30 mouse cellular contexts compared by ENCODE assay signal in the genomic region with DNA sequence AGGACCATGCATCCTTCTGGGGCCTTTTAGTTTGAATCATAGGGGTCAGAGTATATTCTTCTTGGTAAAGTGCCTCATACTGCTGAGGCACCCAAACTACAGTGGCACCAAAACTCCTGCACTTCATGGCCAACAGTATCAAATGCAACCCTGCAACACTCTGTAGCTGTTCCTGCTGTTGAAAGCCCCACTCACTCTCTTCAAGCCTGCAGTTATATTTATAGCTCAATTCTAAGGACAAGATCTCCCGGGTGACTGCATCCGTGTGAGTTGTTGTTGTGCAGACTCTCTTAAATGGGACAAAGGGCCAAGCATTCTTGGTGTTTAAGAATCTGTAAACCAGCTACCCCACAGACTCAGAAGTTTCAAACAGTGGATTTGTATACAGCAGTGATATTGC. TPM values are rescaled to one million over a fixed set of nuclear protein-coding genes. Genes with fewer than 3 reads are reported as not detected.
DNase-seq lines count a peak whose midpoint lies in the region; ATAC-seq lines count a peak whose summit lies in the region.
"Had no signal": no experiment of that assay in that cellular context is flagged by ENCODE, and none has a peak within 500 bp of the region (broad histone marks: within the 10 kb centered on the region; RNA-seq: fewer than 3 reads in every experiment).

No protein-coding gene starts in this region.

- H3K9me3 ChIP-seq in heart, embryonic 12.5 days (replicated peaks): no peaks in the 10 kb centered on the region
- no peaks in the 10 kb centered on the region for H3K9me3 ChIP-seq in heart, embryonic 15.5 days (replicated peaks)
- H3K9me3 ChIP-seq: forebrain, embryonic 10.5 days; forebrain, embryonic 13.5 days; hindbrain, embryonic 10.5 days; hindbrain, embryonic 13.5 days; intestine, embryonic 15.5 days had no signal

- H3K27ac ChIP-seq in heart, embryonic 12.5 days (ENCODE audit: poor library complexity, severe bottlenecking): peak overlapping the region; percentile 48; the same call in 1 of the 2 replicates
- H3K27ac ChIP-seq in heart, embryonic 15.5 days: peak overlapping the region; percentile 60
- H3K27ac ChIP-seq: forebrain, embryonic 10.5 days; forebrain, embryonic 13.5 days; hindbrain, embryonic 10.5 days; hindbrain, embryonic 13.5 days; intestine, embryonic 15.5 days had no signal

- intact Hi-C loops in heart, postnatal 14 days (cut with DNase I): no loop called here
- intact Hi-C loops in heart, postnatal 36 days (cut with DNase I): no loop called here
- intact Hi-C loops in heart, postnatal 10 days (cut with DNase I): no loop called here

- no peaks in the 10 kb centered on the region for H3K36me3 ChIP-seq in heart, embryonic 12.5 days
- H3K36me3 ChIP-seq in heart, embryonic 15.5 days: no peaks in the 10 kb centered on the region
- H3K36me3 ChIP-seq: forebrain, embryonic 10.5 days; hindbrain, embryonic 10.5 days; hindbrain, embryonic 13.5 days; intestine, embryonic 15.5 days had no signal

- H3K4me3 ChIP-seq in heart, embryonic 12.5 days: no peak overlapping the region
- H3K4me3 ChIP-seq in heart, embryonic 15.5 days: no peak overlapping the region
- H3K4me3 ChIP-seq: forebrain, embryonic 10.5 days; forebrain, embryonic 13.5 days; hindbrain, embryonic 10.5 days; hindbrain, embryonic 13.5 days; intestine, embryonic 15.5 days had no signal

- H3K4me2 ChIP-seq in heart, embryonic 12.5 days: 0 out of 2 replicates have a peak overlapping the region, but pooled peaks have one; percentile 32
- peak overlapping the region; percentile 46 for H3K4me2 ChIP-seq in heart, embryonic 15.5 days
- H3K4me2 ChIP-seq: forebrain, embryonic 13.5 days; hindbrain, embryonic 13.5 days; intestine, embryonic 15.5 days had no signal

- 48% methylated on average over 2 of the region's 2 CpGs for WGBS in heart, embryonic 12.5 days
- WGBS in heart, embryonic 15.5 days: 35% methylated on average over 2 of the region's 2 CpGs

- ATAC-seq in heart, embryonic 12.5 days (ENCODE audit: insufficient number of reproducible peaks, low FRiP score): 0 out of 2 replicates have a peak, but pooled peaks have one; percentile 29
- peak; percentile 76; the same call in 1 of the 2 replicates for ATAC-seq in heart, embryonic 15.5 days (replicated peaks; ENCODE audit: insufficient number of reproducible peaks, insufficient read depth, low FRiP score, low read depth)
- ATAC-seq: activated CD4-positive, CD25-positive, alpha-beta regulatory T cell, adult 4 months; forebrain, embryonic 13.5 days; forebrain, embryonic 16.5 days; hindbrain, embryonic 16.5 days; intestine, embryonic 15.5 days had no signal

- no peaks in the 10 kb centered on the region for H3K27me3 ChIP-seq in heart, embryonic 12.5 days (replicated peaks)
- H3K27me3 ChIP-seq in heart, embryonic 15.5 days: no peaks in the 10 kb centered on the region
- H3K27me3 ChIP-seq: forebrain, embryonic 13.5 days; hindbrain, embryonic 13.5 days; intestine, embryonic 15.5 days had no signal

- peaks cover 22% of the 10 kb centered on the region for H3K4me1 ChIP-seq in heart, embryonic 12.5 days (replicated peaks)
- H3K4me1 ChIP-seq in heart, embryonic 15.5 days (replicated peaks): peaks cover 9% of the 10 kb centered on the region
- H3K4me1 ChIP-seq: forebrain, embryonic 10.5 days; forebrain, embryonic 13.5 days; hindbrain, embryonic 10.5 days; hindbrain, embryonic 13.5 days; intestine, embryonic 15.5 days had no signal

- H3K9ac ChIP-seq in heart, embryonic 12.5 days: no peak overlapping the region
- no peak overlapping the region for H3K9ac ChIP-seq in heart, embryonic 15.5 days
- H3K9ac ChIP-seq: forebrain, embryonic 13.5 days; hindbrain, embryonic 13.5 days; intestine, embryonic 15.5 days had no signal

- peak; percentile 87 for DNase-seq in heart, adult 11 months
- DNase-seq in heart, postnatal 14 days: no peak
- no peak for DNase-seq in heart, postnatal 36 days
- DNase-seq in heart, adult 8-10 months (ENCODE audit: low spot score): no peak
- peak; percentile 12 to 19 for DNase-seq in heart, postnatal 10 days
- no peak for DNase-seq in urinary bladder, postnatal 36 days (ENCODE audit: low spot score in 2 of 2)
- DNase-seq: adrenal gland, adult 8-10 months; adrenal gland, postnatal 36 days; cerebellum, adult 18-20 months; cerebellum, adult 9-10 months; cerebellum, postnatal 14 days; gastrocnemius, postnatal 10 days; gastrocnemius, postnatal 36 days; kidney, adult 11 months; kidney, adult 8-10 months had no signal

RNA-seq across cellular contexts. Expression of a gene that starts 23.9 kb away (rescaled TPM):
- total RNA-seq in heart, postnatal 14 days (2021): not detected
- polyA plus RNA-seq in heart, embryonic 12.5 days (2016; fragmentation: Nextera tagmentation; extraction: Ambion mirVana): not detected in 2 replicates
- total RNA-seq in heart, postnatal 36 days (2021): not detected
- not detected in 2 replicates for polyA plus RNA-seq in heart, embryonic 15.5 days (2015; fragmentation: Nextera tagmentation; extraction: Ambion mirVana)
- not detected for total RNA-seq in heart, adult 8-10 months (2022)
- not detected for total RNA-seq in heart, postnatal 10 days (2021)
- total RNA-seq: adrenal gland, adult 8-10 months; adrenal gland, postnatal 36 days; ES-E14; gastrocnemius, adult 18-20 months; gastrocnemius, postnatal 10 days; gastrocnemius, postnatal 36 days; granulocyte monocyte progenitor cell, adult 5-6 weeks had no signal
- polyA plus RNA-seq: activated CD4-positive, CD25-positive, alpha-beta regulatory T cell, adult 4 months; embryonic facial prominence, embryonic 11.5 days; embryonic facial prominence, embryonic 14.5 days; forebrain, embryonic 10.5 days; forebrain, embryonic 13.5 days; forebrain, embryonic 16.5 days; hindbrain, embryonic 10.5 days; hindbrain, embryonic 13.5 days; hindbrain, embryonic 16.5 days; intestine, embryonic 15.5 days had no signal

Comparison
In these comparisons a context has a peak if more than half of its experiments do, and no peak if none do; other contexts are left out.
1. DNase-seq: peak in heart, adult 11 months (single experiment) and heart, postnatal 10 days (2 of 2); none in heart, postnatal 14 days (0 of 2), heart, postnatal 36 days (0 of 2), heart, adult 8-10 months (single experiment) and urinary bladder, postnatal 36 days (0 of 2).